Mouse (Mus musculus): ENCODE measurements around the gene Lpin1. TPM values are rescaled to one million over a fixed set of nuclear protein-coding genes. Genes with fewer than 3 reads are reported as not detected.

The Lpin1 gene
- total RNA-seq (2022), result 10 to 100 TPM; 28.8 to 33.0 (median 30.9) TPM

- no peak for DNase-seq (ENCODE audit: low spot score in 2 of 2)
Observed at GRCm38 (mm10) chr12:16610936-16611335, at the start of gene Lpin1. Gene Lpin1, minus strand, starts transcription at chr12:16610966.

DNA sequence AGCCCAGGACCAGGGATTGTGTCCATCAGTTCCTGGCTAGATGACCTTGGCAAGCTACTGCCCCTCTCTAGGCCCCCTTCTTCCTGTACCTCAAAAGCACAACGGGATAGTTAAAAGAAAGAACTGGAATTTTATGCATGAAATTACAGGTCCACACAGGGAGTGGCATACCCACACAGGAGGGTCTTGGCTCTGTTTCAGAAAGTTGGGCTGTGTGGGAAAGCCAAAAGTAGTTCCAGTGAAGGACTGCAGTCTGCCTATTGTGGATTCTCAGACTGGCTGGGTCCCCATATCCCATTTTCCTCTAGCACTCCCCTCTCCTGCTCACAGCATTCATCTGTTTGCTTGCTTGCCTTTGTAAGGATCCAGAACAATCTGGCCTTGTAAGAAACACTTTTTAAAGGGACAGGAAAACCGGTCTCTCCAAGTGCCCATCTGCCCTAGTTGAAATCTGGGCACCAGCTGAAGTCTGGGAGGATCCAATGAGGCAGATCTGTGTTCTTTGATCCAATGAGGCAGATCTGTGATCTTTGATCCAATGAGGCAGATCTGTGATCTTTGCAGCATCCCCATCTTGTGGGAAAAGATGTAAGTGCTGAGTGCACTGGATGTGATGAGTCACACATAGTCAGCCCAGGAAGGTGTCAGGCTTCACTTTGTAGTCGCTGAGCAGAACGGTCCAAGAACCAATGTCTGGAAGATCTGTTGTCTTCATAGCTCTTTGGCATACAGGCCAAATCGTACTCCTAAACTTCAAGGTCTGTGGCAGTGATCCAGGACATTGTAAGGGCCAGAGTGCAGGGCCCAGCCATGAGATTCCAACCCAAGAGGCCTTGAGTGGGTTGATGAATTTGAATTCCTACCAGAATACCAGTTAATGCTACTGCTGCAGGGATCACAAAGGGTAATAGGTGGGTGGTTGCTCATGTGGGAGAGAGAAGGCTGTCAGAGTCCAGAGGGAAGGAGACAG, 46.4 kb upstream of the Lpin1 start:
- peak; percentile 58 to 62 for DNase-seq (ENCODE audit: low spot score in 2 of 2)

DNA sequence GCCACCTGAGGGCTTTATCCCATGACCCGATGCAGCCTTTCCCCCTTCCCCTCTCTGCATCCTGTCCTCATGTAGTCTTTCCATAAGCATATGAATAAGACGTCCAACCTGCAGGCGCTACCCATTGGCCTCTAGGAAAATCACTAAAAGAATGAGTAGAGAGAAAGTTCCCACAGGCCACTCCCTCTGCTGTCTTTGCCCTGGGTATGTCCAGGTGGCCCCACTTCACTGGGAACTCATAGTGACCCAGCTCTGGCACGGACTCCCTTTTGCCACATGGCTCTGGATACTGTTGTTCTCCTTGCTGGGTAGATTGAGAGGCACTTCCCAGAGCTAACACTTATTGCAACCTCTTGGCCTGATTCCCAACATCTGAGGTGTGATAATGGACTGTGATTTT, 44.8 kb upstream of the Lpin1 start:
- DNase-seq (ENCODE audit: low spot score in 2 of 2), result no peak

GRCm38 (mm10) chr12:16653332-16654093, 42.7 kb upstream of the Lpin1 start, which contains the start of gene Ntsr2:
Gene Ntsr2, plus strand, starts transcription at chr12:16653382.
- peak; percentile 55 to 69 for DNase-seq (ENCODE audit: low spot score in 2 of 2)

DNA sequence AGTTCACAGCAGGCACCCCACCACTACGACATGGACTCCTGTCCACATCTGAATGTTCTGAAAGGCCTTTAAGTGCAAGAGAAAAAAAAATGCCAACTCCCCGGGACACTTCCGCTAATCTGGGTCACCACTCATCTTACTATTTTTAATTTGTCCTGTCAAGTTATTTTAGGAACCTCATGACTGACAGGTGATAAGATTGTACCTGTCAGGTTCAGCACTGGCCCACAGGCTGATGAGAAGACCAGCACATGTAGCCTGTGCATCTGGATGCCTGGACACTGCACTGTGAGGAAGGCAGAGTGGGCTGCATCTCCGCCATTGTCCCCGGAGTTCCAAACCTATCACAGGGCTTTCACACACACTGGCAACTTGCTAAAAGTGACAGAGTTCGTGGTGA, 39.1 kb upstream of the Lpin1 start:
- no peak for DNase-seq (ENCODE audit: low spot score in 2 of 2)

GRCm38 (mm10) chr12:16648273-16648672, 37.5 kb upstream of the Lpin1 start:
- no peak for DNase-seq (ENCODE audit: low spot score in 2 of 2)

DNA sequence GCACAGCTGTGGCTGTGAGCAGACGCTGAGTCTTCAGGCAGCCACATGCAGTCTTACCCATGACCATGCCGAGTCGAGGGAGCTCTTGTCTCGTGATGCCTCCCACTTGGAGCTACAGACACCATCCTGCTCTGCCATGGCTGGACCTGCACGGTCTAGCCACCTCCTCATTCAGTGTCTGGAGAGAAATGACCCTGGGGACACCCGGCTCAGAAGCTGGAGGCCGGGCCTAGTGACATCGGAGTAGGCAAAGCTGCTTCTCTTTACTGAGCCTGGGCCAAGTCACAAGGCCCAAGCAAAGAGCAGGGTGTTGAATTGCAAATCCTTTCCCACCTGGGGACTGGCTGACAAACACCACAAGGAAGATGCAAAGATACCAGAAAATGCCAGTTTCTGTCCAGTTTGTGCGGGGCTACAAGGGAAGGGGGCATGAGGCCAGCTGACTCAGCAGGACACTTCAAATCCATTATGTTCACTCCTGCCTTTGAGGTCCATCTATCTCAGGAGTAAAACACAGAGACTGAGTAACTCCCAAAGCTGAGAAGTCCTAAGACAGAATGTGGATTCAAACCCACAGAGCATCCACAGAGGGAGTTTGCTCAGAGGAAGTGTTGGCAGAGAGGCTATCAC, 36.1 kb upstream of the Lpin1 start:
- no peak for DNase-seq (ENCODE audit: low spot score in 2 of 2)

GRCm38 (mm10) chr12:16644698-16645097, 33.9 kb upstream of the Lpin1 start:
- no peak for DNase-seq (ENCODE audit: low spot score in 2 of 2)

- peak in 1 of 2 experiments; percentile 34 for DNase-seq (ENCODE audit: low spot score in 2 of 2)
Observed at GRCm38 (mm10) chr12:16643508-16644345, 33.0 kb upstream of the Lpin1 start.

- no peak for DNase-seq (ENCODE audit: low spot score in 2 of 2)
Observed at GRCm38 (mm10) chr12:16642000-16642399, 31.2 kb upstream of the Lpin1 start.

DNA sequence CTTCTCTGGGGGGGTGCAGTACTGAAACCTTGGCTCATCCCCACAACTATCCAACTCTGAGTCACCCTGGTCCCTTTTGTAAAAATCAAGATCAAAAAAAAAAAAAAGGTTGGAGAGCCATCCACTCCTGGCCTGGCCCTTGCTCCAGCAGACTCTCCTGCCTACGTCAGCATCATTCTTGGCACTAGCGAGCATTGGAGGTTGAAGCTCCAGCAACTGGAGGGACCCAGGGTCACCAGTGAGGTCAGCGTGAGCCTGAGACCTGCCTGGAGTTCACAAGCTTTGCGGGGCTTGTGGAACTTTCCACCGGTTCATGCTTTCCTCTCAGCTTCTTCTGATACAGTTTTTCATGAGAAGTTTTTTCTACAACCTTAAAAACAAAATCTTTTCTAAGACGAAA, 29.3 kb upstream of the Lpin1 start:
- DNase-seq (ENCODE audit: low spot score in 2 of 2), result no peak

- DNase-seq (ENCODE audit: low spot score in 2 of 2), result no peak
Observed at GRCm38 (mm10) chr12:16639078-16639771, 28.5 kb upstream of the Lpin1 start.

- DNase-seq (ENCODE audit: low spot score in 2 of 2), result no peak
Observed at GRCm38 (mm10) chr12:16635816-16636215, 25.1 kb upstream of the Lpin1 start.

DNA sequence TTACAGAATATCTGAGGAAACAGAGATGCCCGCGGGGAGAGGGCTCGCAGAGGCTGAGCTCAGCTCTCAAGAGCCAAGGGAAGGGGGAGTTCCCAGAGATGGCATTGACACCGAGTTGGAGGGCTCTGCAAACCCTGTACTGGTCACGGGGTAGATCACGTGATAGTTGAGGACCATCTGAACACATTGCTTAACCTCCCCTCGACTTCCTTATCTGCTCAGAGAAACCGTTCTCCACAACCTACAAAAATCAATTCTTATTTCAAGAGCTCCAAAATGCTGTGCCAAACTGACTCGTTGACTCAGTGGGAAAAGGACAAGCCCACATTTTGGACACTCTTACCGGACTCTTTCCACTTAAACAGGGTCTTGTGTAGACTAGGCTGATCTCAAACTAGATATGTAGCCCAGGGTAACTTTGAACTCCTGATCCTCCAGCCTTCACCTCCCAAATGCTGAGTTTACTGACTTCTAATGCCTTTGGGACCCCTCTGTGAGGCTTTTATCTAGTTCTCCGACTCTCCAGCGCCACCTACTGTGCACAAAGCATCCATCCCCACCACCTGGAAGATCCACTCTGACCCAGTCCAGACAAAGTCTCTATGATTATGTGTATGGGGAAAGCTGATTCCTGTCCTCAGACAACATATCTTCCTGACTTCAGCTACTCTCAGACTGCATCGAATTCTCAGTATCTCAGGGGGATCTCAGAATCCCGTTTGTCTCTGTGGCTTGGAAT, 23.5 kb upstream of the Lpin1 start:
- DNase-seq (ENCODE audit: low spot score in 2 of 2), result no peak

DNA sequence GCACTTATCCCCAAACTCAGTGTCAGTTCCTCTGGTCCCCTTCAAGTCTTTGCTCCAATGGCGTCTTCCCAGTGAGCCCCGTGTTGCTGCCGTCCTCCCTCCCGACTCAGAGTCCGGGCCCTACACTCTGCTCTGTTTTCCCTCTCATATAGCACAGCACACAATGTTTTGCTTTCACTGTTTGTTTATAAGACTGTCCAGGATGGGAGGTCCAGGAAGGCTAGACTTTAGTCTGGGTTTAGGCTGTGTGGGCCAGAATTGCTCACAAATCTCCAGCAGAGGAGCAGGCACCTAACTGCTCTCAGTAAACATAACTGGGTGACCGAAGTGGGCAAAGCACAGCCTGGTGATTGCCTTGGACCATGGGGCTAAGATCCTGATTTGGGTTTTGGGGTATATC, 22.5 kb upstream of the Lpin1 start:
- DNase-seq (ENCODE audit: low spot score in 2 of 2), result no peak

DNA sequence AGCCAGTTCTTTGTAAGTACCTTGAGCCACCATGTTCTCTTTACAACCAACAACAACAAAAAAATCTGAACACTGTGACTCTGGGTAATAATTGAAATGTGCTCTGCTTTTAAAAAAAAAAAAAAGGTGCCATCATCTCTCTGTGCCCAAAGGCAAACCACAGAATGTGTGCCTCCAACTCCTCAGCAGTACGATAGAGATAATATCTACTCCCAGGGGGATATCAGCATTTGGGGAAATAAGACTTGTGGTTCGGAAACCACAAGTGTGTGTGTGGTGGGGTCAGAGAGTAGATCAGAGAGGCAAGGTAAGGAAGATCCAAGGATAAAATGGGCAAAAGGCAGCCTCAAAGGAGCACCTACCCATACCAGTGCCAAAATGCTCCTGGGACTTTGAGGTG, 20.7 kb upstream of the Lpin1 start:
- DNase-seq (ENCODE audit: low spot score in 2 of 2), result no peak

GRCm38 (mm10) chr12:16630866-16631185, 20.1 kb upstream of the Lpin1 start:
- DNase-seq (ENCODE audit: low spot score in 2 of 2), result no peak

- no peak for DNase-seq (ENCODE audit: low spot score in 2 of 2)
Observed at GRCm38 (mm10) chr12:16630152-16630865, 19.5 kb upstream of the Lpin1 start.

DNA sequence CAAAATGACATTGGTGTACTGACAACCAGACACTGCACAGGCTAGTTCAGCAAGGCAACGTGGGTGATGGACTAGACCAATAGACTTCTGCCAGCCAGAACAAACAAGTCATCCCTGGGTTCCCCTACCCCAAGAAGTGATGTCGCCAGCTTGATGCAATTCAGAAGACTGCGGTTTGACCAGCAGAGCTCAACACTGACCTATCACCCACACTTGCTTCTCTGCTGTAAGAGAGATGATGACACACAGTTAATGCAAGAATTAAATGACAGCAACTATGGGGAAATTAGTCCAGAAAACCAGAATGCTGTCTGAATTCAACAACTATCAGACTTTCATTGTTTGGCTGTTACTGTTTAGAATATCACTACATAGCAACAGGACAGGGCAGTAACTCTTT, 9.5 kb upstream of the Lpin1 start:
- no peak for DNase-seq (ENCODE audit: low spot score in 2 of 2)
